Mouse (Mus musculus) liver, postnatal 0 days (tissue): ENCODE results near the gene Zfp536. TPM values are rescaled to one million over a fixed set of nuclear protein-coding genes. Genes with fewer than 3 reads are reported as not detected.

Experiments used
- ATAC-seq: fragments of 200-750 bp; cut with Nextera tagmentation; 2 replicates; pipeline ENCODE4 v1.8.0; 2017; ENCODE audit warnings: mild to moderate bottlenecking, moderate library complexity
- DNase-seq: peaks from one replicate; pipeline ENCODE4 v3.0.0-alpha.2; 2016
- H3K27ac ChIP-seq: fragments of 300-500 bp; sonication (generic); 2 replicates; pipeline ENCODE4 v1.5.1; 2014; ENCODE audit warnings: antibody characterized with exemption, moderate library complexity, mild to moderate bottlenecking, low read depth
- H3K27me3 ChIP-seq: fragments of 300-500 bp; sonication (generic); 2 replicates; pipeline ENCODE4 v1.6.1; 2014; ENCODE audit warnings: low read length, control low read depth, mixed read lengths; ENCODE audit not compliant: insufficient read depth
- H3K36me3 ChIP-seq: fragments of 300-500 bp; sonication (generic); replicated peaks from 2 replicates; pipeline ENCODE4 v1.6.1; 2014; ENCODE audit warnings: mild to moderate bottlenecking, control low read depth, low read length, moderate library complexity, mixed read lengths; ENCODE audit not compliant: insufficient read depth
- H3K4me1 ChIP-seq: fragments of 300-500 bp; sonication (generic); 2 replicates; pipeline ENCODE4 v1.6.1; 2014; ENCODE audit warnings: antibody characterized with exemption, mild to moderate bottlenecking, control low read depth; ENCODE audit not compliant: insufficient read depth
- H3K4me2 ChIP-seq: fragments of 300-500 bp; sonication (generic); 2 replicates; pipeline ENCODE4 v1.6.1; 2014; ENCODE audit warnings: low read depth, mild to moderate bottlenecking, low read length, moderate library complexity, mixed read lengths
- H3K4me3 ChIP-seq: fragments of 300-500 bp; sonication (generic); 2 replicates; pipeline ENCODE4 v1.5.1; 2014; ENCODE audit warnings: low read depth, low read length
- H3K9ac ChIP-seq: fragments of 300-500 bp; sonication (generic); replicated peaks from 2 replicates; pipeline ENCODE4 v1.6.1; 2014; ENCODE audit warnings: mild to moderate bottlenecking, moderate library complexity
- H3K9me3 ChIP-seq: fragments of 300-500 bp; sonication (generic); 2 replicates; pipeline ENCODE4 v1.6.1; 2016; ENCODE audit warnings: mild to moderate bottlenecking, control low read depth, low read length, mixed read lengths
- CTCF ChIP-seq: sonication (generic); IDR thresholded peaks from 2 replicates; pipeline ENCODE4 v1.5.1; 2016; ENCODE audit warnings: antibody characterized with exemption, low read depth
- EP300 ChIP-seq: IDR thresholded peaks from 2 replicates; pipeline ENCODE4 v1.6.1; 2016; ENCODE audit warnings: antibody characterized with exemption, low read depth, mild to moderate bottlenecking
- WGBS: fragments of 180-500 bp; shearing (Covaris S2); extraction: QIAGEN DNeasy Blood & Tissue Kit; methylation state at CpG from one replicate; pipeline ENCODE4 v1.1.7; 2014; ENCODE audit not compliant: insufficient replicate concordance; 5-methylcytosine and 5-hydroxymethylcytosine counted together
- polyA plus RNA-seq: library from polyadenylated mRNA; unstranded; fragments of >200 nt; fragmentation: Nextera tagmentation; extraction: Ambion mirVana; gene quantifications from 2 replicates; pipeline ENCODE4 v1.2.1, GENCODE M21; 2015

The Zfp536 gene
- polyA plus RNA-seq, 1 experiment from 2014 or later, result not detected

GRCm38 (mm10) chr7:37568041-37568440, 205.4 kb downstream of the Zfp536 start:
- Histone ChIP-seq H3K9ac (no peak overlapping the region), H3K4me1 (peaks cover 2% of the 10 kb centered on the region; the same call in 1 of the 2 replicates), H3K4me3 (no peak overlapping the region), H3K36me3 (no peaks in the 10 kb centered on the region), H3K27me3 (no peaks in the 10 kb centered on the region), H3K4me2 (no peak overlapping the region), H3K9me3 (no peaks in the 10 kb centered on the region), H3K27ac (no peak overlapping the region)
- no peak for TF ChIP-seq CTCF
- TF ChIP-seq EP300, result no peak
- WGBS, result 72% methylated on average over 14 of the region's 14 CpGs
- ATAC-seq (no peak), DNase-seq (no peak)

GRCm38 (mm10) chr7:37566019-37566418, 207.4 kb downstream of the Zfp536 start:
- TF ChIP-seq CTCF (no peak), EP300 (no peak)
- Histone ChIP-seq H3K4me3 (no peak overlapping the region), H3K4me2 (no peak overlapping the region), H3K27me3 (no peaks in the 10 kb centered on the region), H3K4me1 (peaks cover 2% of the 10 kb centered on the region; the same call in 1 of the 2 replicates), H3K9me3 (no peaks in the 10 kb centered on the region), H3K9ac (no peak overlapping the region), H3K27ac (no peak overlapping the region), H3K36me3 (no peaks in the 10 kb centered on the region)
- 45% methylated on average over 9 of the region's 9 CpGs for WGBS
- DNase-seq (no peak), ATAC-seq (no peak)

GRCm38 (mm10) chr7:37565371-37565770, 208.1 kb downstream of the Zfp536 start:
- H3K4me1 ChIP-seq, result peaks cover 2% of the 10 kb centered on the region; the same call in 1 of the 2 replicates
- ATAC-seq, result no peak
- H3K4me3 ChIP-seq, result no peak overlapping the region
- DNase-seq, result no peak
- no peaks in the 10 kb centered on the region for H3K27me3 ChIP-seq
- no peak overlapping the region for H3K27ac ChIP-seq
- H3K9ac ChIP-seq, result no peak overlapping the region
- no peak overlapping the region for H3K4me2 ChIP-seq
- 75% methylated on average over 8 of the region's 8 CpGs for WGBS
- TF ChIP-seq EP300 (no peak), CTCF (no peak)
- H3K9me3 ChIP-seq, result no peaks in the 10 kb centered on the region
- no peaks in the 10 kb centered on the region for H3K36me3 ChIP-seq

- H3K36me3 ChIP-seq, result no peaks in the 10 kb centered on the region
- H3K4me2 ChIP-seq, result no peak overlapping the region
- H3K9ac ChIP-seq, result no peak overlapping the region
- no peak overlapping the region for H3K27ac ChIP-seq
- no peak overlapping the region for H3K4me3 ChIP-seq
- ATAC-seq (no peak), DNase-seq (no peak)
- H3K9me3 ChIP-seq, result no peaks in the 10 kb centered on the region
- TF ChIP-seq EP300, result no peak
- TF ChIP-seq CTCF, result no peak
- H3K4me1 ChIP-seq, result peaks cover 2% of the 10 kb centered on the region; the same call in 1 of the 2 replicates
- 51% methylated on average over 10 of the region's 10 CpGs for WGBS
- no peaks in the 10 kb centered on the region for H3K27me3 ChIP-seq
Observed at GRCm38 (mm10) chr7:37564644-37565043, 208.8 kb downstream of the Zfp536 start.

GRCm38 (mm10) chr7:37563831-37564400, 209.5 kb downstream of the Zfp536 start:
- H3K9me3 ChIP-seq, result no peaks in the 10 kb centered on the region
- no peak overlapping the region for H3K4me3 ChIP-seq
- 64% methylated on average over 6 of the region's 6 CpGs for WGBS
- H3K4me2 ChIP-seq, result no peak overlapping the region
- DNase-seq, result no peak
- H3K9ac ChIP-seq, result no peak overlapping the region
- no peaks in the 10 kb centered on the region for H3K27me3 ChIP-seq
- H3K27ac ChIP-seq, result no peak overlapping the region
- TF ChIP-seq CTCF (no peak), EP300 (no peak)
- H3K36me3 ChIP-seq, result no peaks in the 10 kb centered on the region
- ATAC-seq, result no peak
- peaks cover 2% of the 10 kb centered on the region; the same call in 1 of the 2 replicates for H3K4me1 ChIP-seq

GRCm38 (mm10) chr7:37563171-37563574, 210.3 kb downstream of the Zfp536 start:
- Histone ChIP-seq H3K27ac (no peak overlapping the region), H3K4me2 (peak overlapping the region; percentile 64), H3K9ac (no peak overlapping the region), H3K36me3 (no peaks in the 10 kb centered on the region), H3K4me1 (peaks cover 2% of the 10 kb centered on the region; the same call in 1 of the 2 replicates), H3K4me3 (peak overlapping the region; percentile 30; the same call in 1 of the 2 replicates), H3K9me3 (no peaks in the 10 kb centered on the region), H3K27me3 (no peaks in the 10 kb centered on the region)
- WGBS, result 11% methylated on average over 8 of the region's 8 CpGs
- DNase-seq (no peak), ATAC-seq (no peak)
- TF ChIP-seq CTCF (no peak), EP300 (no peak)

- 72% methylated on average over 7 of the region's 7 CpGs for WGBS
- H3K4me2 ChIP-seq, result peak overlapping the region; percentile 64; the same call in 1 of the 2 replicates
- no peak overlapping the region for H3K27ac ChIP-seq
- H3K9ac ChIP-seq, result no peak overlapping the region
- DNase-seq, result no peak
- no peaks in the 10 kb centered on the region for H3K27me3 ChIP-seq
- H3K9me3 ChIP-seq, result no peaks in the 10 kb centered on the region
- peaks cover 2% of the 10 kb centered on the region; the same call in 1 of the 2 replicates for H3K4me1 ChIP-seq
- 0 out of 2 replicates have a peak overlapping the region, but pooled peaks have one; percentile 30 for H3K4me3 ChIP-seq
- H3K36me3 ChIP-seq, result no peaks in the 10 kb centered on the region
- TF ChIP-seq CTCF (no peak), EP300 (no peak)
- no peak for ATAC-seq
Observed at GRCm38 (mm10) chr7:37562505-37562904, 210.9 kb downstream of the Zfp536 start.
